Mouse (Mus musculus) left cerebral cortex, postnatal 25 days (tissue): ENCODE measurements around the gene Dbnl. TPM values are rescaled to one million over a fixed set of nuclear protein-coding genes. Genes with fewer than 3 reads are reported as not detected.
A peak's percentile ranks its signal among the peaks of the same experiment; 100 is the strongest.

Source experiments
- DNase-seq, 2 experiments: peaks; one replicate each; pipeline ENCODE4 v3.0.0; 2022; ENCODE audit warnings: low spot score in 2 of 2, mixed read lengths in 1 of 2
- intact Hi-C: fragments of 180-260 bp; cut with DNase I; formaldehyde crosslinking; loops from one replicate; pipeline ENCODE4 v1.15.1; 2025
- total RNA-seq, 2 experiments: library from RNA; stranded (reverse); gene quantifications; 2 replicates each; pipeline ENCODE4 v1.2.3; 2021

Gene Dbnl
- 10 to 100 TPM; 69.2 to 74.1 TPM for total RNA-seq

- DNase-seq: peak; percentile 95 to 96
- intact Hi-C loops: loop anchor here (2.0 kb wide), 1 partner anchor 92 kb away; no protein-coding TSS in a partner anchor
Measured at GRCm38 (mm10) chr11:5788056-5789014, at the start of gene Dbnl. Gene Dbnl, plus strand, starts transcription at chr11:5788488.

DNA sequence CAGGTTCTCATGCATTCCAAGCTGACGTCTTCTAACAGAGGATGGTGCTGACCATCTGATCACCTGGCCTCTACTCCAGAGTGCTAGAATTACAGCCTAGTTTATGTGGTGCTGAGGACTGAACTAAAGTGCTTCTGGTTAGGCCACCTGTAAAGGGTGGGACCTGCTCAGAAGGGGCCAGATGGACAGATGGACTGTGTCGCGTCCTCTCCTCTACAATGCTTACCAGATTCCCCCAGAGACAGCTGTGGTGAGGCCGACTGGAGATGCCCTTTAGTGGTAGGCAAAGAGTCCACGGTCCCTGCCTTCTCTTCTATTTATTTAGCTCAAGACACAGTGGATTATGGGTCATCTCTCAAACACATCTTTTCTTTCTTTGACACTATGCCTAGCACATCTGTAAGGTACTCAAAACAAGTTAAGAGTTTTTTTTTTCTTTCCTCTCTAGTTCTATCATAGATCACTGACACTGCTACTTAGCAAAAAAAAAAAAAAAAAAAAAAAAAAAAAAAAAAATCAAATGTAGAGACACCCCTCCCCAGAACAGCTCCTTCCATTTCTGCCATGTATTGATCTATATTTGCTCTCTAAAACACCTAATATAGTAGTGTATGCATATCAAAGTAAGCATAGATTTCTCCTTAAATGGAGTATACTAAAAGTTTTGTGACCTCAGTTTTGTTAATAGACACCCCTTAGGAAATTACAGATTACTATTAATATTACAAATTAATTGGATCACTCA, 49.2 kb upstream of the Dbnl start:
- intact Hi-C loops: no loop called here
- no peak for DNase-seq

DNA sequence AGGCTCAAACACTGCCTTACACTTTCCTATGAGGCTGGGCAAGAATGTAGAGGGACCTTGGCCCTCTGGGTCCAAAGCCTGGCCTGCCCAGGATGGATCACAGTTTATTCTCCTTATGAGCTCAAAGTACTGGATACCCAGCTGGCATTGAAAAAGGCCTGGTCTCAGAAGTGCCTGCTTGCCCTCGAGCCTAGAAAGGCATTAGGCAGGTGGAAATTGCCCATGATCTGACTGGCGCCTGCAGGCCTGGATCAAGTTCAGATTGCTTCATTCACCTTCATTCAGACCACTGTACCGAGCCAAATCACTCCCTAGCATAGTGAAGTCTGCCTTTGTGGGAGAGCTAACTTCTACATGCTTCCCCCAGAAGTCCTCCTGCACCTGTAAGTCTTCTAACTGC, 48.4 kb upstream of the Dbnl start:
- intact Hi-C loops: no loop called here
- no peak for DNase-seq

- intact Hi-C loops: no loop called here
- DNase-seq: peak in 1 of 2 experiments; percentile 23
Measured at GRCm38 (mm10) chr11:5740599-5740964, 47.7 kb upstream of the Dbnl start.

- intact Hi-C loops: loop anchor here (1.0 kb wide), 1 partner anchor 21 kb away; the partner anchor contains the start of gene Urgcp
- peak; percentile 74 to 83 for DNase-seq
Measured at GRCm38 (mm10) chr11:5740965-5741627, 47.2 kb upstream of the Dbnl start.

DNA sequence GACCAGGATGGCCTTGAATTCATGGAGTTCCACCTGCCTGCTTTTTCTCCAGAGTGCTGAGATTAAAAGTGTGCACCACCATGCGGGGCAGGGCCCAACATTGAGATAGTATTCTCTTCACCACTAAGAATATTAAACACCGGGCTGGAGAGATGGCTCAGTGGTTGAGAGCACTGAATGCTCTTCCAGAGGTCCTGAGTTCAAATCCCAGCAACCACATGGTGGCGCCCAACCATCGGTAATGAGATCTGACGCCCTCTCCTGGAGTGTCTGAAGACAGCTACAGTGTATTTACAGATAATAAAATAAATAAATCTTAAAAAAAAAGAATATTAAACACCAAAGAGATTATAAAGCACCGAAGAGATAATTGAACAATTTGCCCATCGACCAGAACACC, 46.2 kb upstream of the Dbnl start:
- intact Hi-C loops: no loop called here
- DNase-seq: no peak

DNA sequence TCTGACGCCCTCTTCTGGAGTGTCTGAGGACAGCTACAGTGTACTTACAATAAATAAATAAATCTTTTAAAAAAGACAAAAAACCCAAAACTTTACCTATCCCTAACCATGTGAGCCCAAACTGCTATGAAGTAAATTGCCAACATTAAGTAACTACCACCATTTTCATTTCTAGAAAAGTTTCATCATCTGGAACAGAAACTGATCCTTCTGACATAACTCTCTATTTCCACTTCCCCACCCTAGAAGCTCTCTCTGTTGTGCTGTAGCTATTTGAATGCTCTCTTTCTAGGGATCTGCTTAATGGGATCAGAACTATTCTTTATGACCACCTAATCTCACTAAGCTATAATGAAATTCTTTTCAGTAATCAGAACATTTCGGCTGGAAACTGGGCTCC, 43.3 kb upstream of the Dbnl start:
- intact Hi-C loops: no loop called here
- no peak for DNase-seq

DNA sequence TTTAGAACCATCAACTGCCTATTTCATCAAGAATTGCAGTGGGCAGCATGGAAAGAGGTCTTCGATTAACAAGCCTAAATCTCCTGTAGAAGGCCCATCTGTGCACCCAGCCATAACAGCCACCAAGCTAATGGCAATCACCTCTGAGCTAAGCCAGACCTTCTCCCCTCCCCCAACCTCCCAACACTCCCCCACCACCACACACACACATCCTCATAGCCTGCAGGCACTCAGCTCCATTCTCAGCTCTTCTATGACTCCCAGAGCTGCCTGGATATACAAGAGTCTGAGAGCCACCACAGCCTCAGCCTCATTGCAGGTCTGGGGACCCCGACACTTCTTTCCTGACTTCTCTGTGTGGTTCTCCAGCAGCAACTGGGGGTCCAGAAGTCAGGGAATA, 34.5 kb upstream of the Dbnl start:
- intact Hi-C loops: no loop called here
- no peak for DNase-seq

GRCm38 (mm10) chr11:5761820-5762632, 26.3 kb upstream of the Dbnl start, which contains the start of gene Urgcp:
Gene Urgcp, minus strand, starts transcription at chr11:5762376.
- intact Hi-C loops: loop anchor here (1.0 kb wide), 1 partner anchor 21 kb away; no protein-coding TSS in a partner anchor

DNA sequence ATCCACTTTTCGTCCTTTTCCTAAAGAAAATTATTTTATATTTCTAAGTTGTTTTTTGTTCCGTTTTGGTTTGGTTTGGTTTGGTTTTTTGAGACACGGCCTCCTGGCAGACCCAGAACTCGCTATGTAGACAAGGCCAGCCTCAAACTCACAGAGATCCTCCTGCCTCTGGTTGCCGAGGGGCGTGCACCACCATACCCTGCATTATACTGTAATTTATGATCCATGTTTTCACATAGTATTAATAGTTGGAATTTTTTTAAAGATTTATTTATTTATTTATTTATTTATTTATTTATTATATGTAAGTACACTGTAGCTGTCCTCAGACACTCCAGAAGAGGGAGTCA, 25.7 kb upstream of the Dbnl start:
- no peak for DNase-seq
- intact Hi-C loops: loop anchor here (1.0 kb wide), 1 partner anchor 21 kb away; no protein-coding TSS in a partner anchor

More at GRCm38 (mm10) chr11:5761820-5762632, 26.3 kb upstream of the Dbnl start, which contains the start of gene Urgcp:
- DNase-seq: peak; percentile 91 to 92

DNA sequence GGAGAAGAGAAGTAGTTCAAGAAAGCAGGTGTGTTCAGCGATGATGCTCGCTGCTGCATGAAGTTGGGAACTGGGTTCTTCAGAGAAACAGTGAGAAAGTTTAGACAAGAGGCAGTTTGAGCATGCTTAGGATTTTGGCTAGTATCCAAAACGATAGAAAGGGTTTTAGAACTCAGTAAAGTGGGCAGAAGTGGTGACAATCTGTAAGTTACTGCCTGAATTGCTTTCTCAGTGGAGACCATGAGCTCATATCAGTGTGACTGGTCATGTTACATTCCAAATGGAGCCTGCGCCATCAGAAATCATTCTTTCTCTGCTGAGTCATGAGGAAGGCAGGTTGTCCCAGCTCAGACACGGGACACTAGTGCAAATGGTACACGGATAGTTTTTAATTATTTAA, 22.3 kb upstream of the Dbnl start:
- intact Hi-C loops: no loop called here
- DNase-seq: no peak

GRCm38 (mm10) chr11:5778481-5778880, 9.8 kb upstream of the Dbnl start:
- DNase-seq: no peak
- intact Hi-C loops: no loop called here

GRCm38 (mm10) chr11:5780035-5780499, 8.2 kb upstream of the Dbnl start:
- intact Hi-C loops: no loop called here
- DNase-seq: no peak

GRCm38 (mm10) chr11:5782199-5782944, 5.9 kb upstream of the Dbnl start:
- no peak for DNase-seq
- intact Hi-C loops: no loop called here

- no peak for DNase-seq
Measured at GRCm38 (mm10) chr11:5785732-5786131, 2.6 kb upstream of the Dbnl start.

DNA sequence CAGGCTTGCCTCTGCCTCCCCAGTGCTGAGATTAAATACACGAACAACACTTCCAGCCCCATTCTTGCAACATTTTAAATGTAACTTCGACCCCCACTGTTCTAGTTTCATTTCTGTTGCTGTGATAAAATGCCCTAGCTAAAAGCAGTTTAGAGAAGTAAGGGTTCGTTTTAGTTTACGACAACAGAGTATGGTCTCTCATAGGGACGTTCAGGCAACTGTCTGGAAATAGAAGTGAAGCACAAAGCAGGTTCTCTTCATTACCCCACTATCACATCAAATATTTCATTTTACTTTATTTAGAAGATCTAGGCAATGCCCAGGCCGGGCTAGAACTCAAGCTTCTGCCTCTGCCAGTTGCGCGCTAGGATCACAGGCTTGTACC, 625 bp upstream of the Dbnl start:
- no peak for DNase-seq
- intact Hi-C loops: loop anchor here (2.0 kb wide), 1 partner anchor 93 kb away; no protein-coding TSS in a partner anchor

More at GRCm38 (mm10) chr11:5785732-5786131, 2.6 kb upstream of the Dbnl start:
- intact Hi-C loops: no loop called here

DNA sequence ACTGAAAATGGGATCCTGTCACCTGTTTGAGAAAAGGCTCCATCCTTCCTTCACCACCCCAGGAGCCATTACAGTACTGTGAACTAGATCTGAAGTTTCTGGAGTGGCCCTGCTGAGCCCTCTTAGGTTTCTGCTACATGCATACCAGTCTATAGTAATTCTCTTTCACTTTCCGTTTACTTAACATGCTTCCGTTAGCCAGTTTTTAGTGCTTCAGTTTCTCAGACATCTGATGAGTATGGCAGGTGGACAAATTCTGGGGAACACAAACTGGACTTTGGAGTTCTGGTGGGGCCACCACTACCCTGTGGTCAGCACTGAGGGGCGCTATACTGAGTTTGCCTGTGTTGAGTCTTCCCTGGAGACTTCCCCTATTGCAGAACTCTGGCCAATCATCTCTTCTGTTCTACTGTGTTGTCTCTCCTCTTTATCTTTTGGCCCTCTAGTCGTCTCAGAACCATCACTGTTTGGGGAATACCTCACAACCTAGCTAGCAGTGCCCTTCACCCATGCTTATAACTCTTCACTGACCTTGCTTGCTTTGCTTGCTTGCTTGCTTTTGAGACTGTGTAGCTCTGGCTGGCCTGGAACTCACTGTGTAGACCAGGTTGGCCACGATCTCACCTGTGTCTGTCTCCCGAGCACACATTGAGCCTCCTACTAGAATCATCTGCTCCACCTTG, 924 bp downstream of the Dbnl start:
- no peak for DNase-seq
- intact Hi-C loops: loop anchor here (2.0 kb wide), 1 partner anchor 92 kb away; no protein-coding TSS in a partner anchor
